Mouse (Mus musculus) urinary bladder, postnatal 14 days (tissue): ENCODE results near the gene Atp6v0a1.
A peak's percentile ranks its signal among the peaks of the same experiment; 100 is the strongest.

Source experiments
- DNase-seq: peaks from one replicate; pipeline ENCODE4 v3.0.0; 2021; ENCODE audit warnings: low spot score

Gene Atp6v0a1

DNA sequence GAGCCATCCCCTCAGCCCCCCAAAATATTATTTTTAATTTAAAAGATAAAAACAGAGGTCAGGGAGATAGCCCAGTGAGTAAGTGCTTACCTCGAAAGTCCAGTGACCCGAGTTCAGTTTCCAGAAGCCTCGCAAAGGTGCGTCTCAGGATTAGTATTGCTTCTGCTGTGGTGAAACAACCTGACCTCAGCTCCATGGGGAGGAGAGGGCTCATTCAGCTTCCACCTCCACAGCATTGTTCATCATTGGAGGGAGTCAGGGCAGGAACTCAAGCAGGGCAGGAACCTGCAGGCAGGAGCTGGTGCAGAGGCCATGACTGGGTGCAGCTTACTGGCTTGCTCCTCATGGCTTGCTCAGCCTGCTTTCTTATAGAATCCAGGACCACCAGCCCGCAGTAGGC, 51.8 kb downstream of the Atp6v0a1 start:
- DNase-seq = no peak

DNA sequence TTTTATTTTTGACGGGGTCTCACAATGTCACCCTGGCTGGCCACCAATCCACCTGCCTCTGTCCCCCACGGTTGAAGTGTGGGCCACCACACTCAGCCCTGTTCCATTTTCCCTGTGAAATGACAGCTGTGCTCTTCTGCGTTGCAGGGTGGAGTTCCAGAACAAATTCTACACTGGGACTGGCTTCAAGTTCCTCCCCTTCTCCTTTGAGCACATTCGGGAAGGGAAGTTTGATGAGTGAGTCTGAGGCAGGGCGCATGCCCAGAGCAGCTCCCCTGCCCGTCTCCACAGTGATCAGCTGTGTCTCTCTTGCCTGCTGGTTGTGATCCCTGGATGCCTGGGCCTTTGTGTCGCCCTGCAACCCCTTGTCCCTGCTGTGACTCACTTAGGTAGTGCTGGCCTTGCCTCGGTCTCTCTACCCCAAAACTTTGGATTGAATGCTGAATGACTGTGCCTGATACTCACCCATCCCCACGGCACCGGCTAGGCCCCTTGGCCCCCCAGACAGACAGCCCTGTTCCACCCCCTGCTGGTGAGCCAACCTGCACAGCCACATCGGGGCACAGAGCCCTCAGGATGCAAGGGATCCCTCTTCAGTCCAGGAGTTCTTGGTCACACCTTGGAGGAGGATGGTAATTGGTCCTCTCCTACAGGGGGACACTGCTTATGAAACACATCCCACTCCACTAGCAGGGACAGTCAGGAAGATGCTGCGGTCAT, 53.1 kb downstream of the Atp6v0a1 start:
- DNase-seq = peak; percentile 64

DNA sequence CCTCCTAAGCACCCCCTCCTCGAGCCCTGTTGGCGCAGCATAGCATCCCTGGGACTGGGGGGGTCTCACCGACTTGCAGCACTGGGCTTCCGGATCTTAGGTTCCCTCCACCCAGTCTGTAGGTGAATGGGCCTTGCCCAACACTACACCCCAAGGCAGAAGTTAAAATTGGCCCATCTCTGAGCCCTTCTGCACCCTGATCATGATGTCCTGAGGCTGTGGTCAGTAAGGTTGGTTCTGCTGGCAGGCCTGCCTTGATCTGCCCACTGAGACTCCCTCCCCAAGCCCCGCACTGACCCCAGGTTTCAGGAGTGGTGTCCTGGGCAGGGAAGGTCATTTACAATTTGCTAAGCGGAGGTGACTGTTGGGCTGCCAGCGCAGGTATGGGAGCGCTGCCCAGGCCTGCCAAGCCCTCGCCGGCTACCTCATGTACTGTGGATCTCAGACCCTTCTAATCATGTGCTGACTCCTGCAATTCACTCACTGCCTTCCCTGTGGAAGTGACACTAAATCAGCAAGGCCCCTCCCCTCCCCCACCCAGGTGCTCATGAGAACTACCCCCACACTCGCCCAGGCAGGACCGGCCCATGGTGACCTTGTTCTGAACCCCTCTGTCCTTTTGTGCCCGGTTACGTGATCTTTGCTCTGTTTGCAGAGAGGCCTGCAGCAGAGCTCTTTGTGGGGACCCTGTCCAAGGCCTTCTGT, 53.9 kb downstream of the Atp6v0a1 start:
- no peak for DNase-seq

DNA sequence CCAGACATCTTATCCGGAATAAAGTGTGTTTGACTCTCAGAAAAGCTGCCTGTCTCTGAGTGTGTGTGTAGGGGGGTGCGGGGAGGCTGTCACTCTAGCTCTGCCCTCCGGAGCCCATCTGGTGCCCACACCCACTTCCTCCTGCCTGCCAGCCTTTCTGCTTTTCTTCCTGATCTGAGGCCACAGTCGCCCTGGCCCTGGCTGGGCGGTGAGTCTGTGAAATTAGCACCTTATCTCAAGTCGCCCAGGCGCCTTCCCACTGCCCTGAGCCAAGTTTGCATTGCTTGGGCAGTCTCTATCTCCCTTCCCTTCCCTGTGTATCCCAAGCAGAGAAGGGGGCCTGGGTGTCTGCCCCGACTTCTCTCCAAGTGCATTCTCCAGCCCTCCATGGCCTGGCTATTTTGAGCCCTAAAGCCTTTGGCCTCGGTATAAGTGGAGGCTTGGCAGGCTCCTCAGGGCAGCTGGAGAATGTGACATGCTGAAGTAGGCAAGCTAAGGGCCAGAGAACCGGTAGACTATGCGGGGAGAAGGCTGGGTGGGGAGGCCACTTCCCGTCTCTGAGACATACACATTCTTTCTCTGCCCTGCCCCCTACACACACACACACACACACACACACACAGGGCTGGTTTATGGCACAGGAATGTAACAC, 54.5 kb downstream of the Atp6v0a1 start:
- peak; percentile 73 for DNase-seq

DNA sequence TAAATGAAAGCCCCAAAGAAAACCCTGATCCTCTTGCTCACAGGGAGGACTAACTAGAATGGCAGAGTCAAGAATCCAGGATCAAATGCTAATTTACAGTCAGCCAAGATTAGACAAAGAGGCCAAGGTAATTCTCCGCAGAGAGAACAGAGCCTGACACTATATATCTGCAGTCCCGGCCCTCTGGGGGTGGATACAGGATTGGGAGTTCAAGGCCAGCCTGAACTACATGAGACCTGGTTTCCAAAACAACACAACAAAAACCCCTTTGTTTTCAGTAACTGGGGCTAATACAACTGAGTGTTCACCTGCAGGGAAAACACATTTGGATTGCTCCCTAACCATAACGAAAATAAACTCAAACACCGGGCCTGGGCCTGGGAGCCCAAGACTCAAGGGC, 55.2 kb downstream of the Atp6v0a1 start:
- no peak for DNase-seq

DNA sequence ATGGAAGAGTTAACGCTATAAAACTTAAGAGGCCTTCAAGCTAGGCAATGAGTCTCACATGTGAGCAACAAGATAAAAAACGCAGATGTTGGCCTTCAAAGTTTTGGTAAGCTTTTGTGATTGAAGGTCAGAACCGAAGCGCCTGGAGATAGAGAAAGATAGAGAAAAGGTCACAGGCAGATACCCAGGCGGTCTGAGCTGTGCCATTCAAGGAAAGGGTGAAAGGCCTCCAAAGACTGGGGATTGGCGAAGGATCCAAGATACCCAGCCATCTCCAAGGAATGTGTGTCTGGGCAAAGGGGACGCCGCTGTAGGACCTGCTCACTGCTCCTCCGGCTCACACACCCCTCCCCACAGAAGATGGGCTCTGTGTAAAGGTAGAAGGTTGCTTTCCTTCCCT, 55.8 kb downstream of the Atp6v0a1 start:
- DNase-seq = no peak

DNA sequence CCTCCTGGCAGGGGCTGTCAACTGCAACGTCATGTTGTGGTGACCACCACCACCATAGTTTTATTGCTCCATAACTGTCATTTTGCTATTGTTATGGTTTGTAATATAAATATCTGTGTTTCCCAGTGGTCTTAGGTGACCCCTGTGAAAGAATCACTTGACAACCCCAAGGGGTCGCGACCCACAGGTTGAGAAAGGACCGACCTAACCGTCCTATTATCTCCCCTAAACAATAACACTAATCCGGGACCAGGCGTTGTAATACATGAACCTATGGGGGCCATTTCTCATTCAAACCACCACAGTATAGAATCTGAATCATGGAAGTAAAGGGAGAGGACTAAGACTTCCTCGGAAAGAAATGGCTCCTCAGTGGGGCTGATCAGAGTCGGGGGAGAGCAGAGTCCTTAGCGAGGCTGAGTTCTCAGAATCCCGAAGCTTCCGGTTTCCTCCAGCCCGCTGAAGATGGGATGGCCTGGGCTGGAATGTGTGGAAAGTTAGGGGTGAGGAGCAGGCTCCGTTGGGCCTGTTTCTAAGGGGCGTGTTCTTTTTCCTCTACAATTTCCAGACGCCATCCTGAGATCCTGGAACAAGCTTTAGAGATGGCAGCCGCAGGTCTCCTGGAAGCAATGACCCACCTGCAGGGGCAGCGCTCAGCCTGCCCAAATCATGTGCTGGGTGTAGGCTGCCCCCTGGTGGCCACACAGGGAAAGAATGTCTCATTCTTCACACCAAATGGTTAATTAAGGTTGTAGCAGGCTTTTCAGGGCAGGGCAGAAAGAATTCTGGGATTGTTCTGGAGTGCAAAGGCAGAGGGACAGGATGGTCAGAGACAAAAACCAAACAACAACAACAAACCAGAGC, 57.5 kb downstream of the Atp6v0a1 start:
- DNase-seq = peak; percentile 86

DNA sequence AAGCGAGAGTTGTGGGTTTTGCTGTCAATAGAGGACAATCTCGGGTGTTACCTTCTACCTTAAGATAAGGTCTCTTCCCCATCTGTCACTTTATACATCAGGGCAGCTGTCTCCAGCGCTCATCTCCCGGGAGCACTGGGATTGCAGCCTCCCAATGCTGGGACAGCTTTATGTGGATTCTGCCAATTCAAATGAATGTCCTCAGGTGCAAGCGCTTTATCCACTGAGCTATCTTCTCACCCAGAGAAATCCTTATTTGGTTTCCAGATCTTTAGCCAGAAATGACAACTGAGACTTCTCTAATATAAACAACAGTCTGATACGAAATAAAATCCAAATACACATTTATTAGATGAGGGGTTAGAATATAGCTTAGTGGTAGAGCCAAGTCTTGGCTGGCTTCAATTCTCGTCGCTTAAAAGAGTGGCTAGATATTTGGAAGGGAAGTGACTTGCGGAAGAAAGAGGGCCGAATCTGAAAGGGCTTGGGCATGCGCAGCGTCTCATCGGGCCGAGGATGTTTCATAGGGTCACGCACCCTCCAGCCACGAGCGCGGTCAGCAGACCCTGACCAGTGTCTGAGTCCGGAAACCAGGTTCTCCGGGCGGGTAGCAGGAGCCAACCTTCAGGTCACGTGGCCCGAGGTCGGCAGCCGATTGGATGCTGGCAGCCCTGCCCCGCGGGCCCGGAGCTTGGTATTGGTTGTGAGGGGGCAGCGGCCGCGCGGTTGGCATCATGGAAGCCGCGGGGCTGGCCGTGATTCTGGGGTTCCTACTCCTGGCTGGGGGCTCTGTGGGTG, 60.3 kb downstream of the Atp6v0a1 start, which contains the start of gene Naglu:
Gene Naglu, plus strand, starts transcription at position 622 of the 798 bp plus-strand sequence.
- DNase-seq = peak; percentile 96

DNA sequence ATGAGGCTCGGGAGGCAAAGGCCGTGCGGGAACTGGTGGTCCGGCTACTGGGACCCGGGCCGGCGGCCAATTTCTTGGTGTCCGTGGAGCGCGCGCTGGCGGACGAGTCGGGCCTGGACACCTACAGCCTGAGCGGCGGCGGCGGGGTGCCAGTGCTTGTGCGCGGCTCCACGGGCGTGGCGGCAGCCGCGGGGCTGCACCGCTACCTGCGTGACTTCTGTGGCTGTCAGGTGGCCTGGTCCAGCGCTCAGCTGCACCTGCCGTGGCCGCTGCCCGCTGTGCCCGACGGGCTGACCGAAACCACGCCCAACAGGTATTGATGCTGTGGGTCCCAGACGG, 60.9 kb downstream of the Atp6v0a1 start:
- no peak for DNase-seq

DNA sequence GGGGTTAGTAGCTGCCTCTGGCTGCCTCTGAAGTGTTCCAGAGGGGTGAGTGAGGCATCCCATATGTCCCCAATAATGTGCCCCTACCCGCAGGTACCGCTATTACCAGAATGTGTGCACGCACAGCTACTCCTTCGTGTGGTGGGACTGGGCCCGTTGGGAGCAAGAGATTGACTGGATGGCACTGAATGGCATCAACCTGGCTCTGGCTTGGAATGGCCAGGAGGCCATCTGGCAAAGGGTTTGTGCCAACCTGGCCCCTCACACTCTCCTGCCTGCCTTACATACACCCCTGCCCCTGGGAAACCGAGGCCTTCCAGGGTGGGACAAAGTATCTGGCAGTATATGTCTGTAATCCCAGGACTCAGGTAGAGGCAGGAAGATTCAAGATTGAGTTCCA, 61.7 kb downstream of the Atp6v0a1 start:
- DNase-seq = no peak

DNA sequence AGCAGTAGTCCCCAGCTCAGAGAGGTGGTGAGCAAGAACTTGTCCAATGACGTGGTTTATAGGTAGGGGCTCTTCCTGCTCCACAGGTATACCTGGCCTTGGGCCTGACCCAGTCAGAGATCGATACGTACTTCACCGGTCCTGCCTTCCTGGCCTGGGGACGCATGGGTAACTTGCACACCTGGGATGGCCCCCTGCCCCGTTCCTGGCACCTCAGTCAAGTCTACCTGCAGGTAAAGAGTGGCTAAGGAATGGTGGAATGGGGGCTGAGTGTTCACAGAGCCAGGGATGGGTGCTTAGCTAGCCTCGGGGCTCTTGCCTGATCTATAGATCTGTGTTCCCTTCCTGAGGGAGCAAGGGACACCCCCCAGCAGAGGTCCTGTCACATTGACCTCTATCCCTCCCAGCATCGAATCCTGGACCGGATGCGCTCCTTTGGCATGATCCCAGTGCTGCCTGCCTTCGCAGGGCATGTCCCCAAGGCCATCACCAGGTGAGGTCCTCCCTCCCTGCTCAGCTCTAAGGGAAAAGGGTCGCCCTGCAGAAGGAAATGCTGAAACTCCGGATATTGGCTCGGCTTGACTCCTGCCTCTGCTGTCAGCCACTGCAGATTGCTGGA, 62.7 kb downstream of the Atp6v0a1 start:
- DNase-seq = no peak

DNA sequence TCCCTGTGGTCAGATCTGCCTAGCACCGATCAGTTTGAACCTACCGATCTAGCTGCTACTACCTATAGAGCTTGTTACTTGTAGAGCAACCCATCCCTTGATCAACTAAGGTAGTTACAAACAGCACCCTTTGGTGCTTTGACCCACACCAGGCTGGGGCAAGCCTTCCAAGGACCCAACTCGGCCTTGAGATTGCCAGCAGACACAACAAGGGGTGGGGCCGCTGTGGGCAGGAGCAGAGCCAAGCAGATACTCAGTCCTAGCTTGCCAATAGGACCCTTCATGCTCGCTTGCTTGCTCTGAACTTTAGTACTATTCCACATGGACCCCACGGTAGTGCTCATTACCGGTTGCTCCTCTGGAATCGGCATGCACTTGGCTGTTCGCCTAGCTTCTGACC, 68.9 kb downstream of the Atp6v0a1 start, which contains the start of gene Hsd17b1:
Gene Hsd17b1, plus strand, starts transcription at position 291 of the 400 bp plus-strand sequence.
- DNase-seq = no peak

DNA sequence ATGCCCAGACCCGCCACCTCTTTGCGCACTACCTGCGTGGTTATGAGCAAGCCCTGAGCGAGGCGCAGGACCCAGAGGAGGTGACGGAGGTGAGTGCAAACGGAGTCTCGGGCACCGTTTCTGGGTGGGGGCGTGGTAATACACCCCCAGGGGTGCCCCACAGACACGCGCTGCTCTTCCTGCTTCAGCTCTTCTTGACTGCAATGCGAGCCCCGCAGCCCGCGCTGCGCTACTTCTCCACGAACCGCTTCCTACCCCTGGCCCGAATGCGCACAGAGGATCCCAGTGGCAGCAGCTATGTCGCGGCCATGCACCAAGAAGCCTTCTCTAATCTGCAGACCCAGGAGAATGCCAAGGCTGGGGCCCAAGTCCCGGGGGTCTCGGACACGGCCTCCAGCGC, 70.5 kb downstream of the Atp6v0a1 start:
- no peak for DNase-seq

DNA sequence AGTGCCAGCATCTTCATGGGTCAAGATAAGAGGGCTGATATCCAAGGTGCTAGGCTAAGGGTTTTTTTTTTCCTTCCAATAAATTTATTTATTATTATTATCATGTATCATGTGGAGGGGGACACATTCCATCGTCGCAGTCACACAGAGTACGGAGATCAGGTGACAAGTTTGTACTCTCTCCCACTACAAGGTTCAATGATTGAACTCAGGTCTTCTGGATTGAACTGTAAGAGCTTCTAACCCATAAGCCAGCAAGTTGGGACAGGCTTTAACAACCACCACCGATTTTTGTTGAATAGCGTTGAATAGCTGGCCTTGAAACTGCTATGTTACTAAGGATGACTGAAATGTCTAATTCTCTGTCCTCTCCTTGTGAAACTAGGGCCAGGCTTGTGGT, 71.2 kb downstream of the Atp6v0a1 start:
- no peak for DNase-seq

DNA sequence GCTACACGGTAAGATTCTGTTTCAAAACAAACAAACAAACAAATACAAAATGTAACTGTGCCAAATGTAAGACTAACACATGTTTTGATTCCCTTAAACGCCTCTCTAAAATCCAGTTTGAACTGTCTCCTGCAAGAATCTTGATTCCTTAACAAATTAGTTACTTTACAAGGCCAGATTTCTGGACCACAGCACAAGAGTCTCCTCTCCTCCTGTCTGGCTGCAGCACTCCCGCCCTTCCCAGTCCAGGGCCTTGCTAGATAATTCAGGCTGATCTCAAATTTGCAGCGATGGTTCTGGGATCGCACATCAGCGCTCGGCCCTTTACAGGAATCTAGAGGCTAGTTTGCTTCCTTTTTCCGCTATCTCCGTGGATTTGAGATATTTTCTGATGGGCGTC, 72.4 kb downstream of the Atp6v0a1 start:
- DNase-seq = no peak

DNA sequence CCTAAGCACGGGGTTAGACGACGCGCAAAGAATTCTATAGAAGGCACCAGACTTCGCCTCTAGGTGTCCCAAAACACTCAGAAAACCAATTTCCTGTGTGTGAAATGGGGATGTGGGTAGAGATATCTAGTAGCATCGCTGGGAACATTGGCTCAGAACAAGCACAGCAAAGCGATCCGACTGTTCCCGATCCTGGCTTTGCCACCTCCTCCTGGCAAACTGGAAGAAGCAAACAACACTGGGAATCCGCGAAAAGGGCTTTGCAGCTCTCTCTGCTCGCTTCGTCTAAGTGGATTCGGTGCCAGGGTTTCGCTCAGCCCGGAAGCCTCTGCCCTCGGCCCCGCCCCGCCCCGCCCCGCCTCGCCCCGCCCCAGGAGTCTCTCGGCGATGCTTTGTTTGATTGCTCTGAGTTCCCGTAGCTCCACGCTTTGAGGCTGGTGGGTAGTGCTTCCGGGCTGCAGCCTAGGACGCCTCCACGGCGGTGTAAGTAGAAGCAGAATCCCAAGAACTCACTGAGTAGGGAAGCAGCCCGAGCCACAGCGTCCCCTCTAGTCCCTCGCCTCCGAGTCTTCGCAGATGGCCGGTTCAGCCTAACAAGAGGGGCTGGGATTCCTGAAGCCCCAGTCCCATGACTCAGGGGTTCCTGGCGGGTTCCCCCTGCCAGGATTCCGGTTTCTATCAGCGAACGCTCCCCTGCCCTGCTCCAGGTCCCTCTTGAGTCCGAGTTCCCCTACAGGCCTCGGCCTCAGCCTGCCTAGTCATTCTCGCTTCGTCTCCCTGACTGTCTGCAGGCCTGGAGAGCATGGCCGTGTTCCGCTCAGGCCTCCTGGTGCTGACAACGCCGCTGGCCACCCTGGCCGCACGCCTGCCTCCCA, 73.2 kb downstream of the Atp6v0a1 start, which contains the start of gene Coasy:
Gene Coasy, plus strand, starts transcription at position 358 of the 875 bp plus-strand sequence.
- DNase-seq = peak; percentile 84

DNA sequence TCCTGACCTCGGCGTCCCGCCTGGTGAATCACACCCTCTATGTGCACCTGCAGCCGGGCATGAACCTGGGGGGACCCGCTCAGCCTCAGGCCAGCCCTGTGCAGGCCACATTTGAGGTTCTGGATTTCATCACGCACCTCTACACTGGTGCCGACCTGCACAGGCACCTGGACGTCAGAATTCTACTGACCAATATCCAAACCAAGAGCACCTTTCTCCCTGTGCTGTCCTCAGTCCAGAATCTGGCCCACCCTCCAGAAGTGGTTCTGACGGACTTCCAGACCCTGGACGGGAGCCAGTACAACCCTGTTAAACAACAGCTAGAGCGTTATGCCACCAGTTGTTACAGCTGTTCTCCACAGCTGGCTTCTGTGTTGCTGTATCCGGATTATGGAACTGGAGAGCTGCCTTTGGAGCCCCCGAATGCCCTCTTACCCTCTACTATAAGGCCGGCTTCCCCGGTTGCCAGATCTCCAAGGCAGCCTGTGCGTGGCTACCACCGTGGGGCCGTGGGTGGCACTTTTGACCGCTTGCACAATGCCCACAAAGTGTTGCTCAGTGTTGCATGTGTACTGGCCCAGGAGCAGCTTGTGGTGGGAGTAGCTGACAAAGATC, 73.9 kb downstream of the Atp6v0a1 start:
- no peak for DNase-seq

DNA sequence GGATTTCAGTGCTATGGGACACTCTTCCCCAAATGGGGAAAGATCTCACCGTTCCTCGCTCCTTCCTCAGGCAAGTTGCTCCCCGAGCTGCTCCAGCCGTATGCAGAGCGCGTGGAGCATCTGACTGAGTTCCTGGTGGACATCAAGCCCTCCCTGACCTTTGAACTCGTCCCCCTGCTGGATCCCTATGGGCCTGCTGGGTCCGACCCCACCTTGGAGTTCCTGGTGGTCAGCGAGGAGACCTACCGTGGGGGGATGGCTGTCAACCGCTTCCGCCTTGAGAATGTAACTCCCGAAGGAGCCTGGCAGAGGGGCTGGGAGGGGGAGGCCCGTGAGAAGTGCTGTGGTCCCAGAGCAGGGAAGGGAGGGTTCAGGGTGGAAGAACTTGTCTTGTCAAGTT, 75.0 kb downstream of the Atp6v0a1 start:
- DNase-seq = no peak

DNA sequence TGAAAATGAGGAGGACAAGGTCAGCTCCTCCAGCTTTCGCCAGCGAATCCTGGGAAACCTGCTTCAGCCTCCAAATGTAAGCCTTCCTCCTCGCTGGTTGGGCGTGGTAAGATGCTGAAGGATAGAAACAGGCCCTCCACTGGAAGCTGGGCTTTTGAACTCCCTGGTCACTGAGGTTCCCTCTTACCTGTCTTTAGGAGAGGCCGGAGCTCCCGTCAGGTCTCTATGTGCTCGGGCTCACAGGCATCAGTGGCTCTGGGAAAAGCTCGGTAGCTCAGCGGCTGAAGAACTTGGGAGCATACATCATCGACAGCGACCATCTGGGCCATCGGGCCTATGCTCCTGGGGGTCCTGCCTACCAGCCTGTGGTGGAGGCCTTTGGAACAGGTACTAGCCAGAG, 75.6 kb downstream of the Atp6v0a1 start:
- DNase-seq = no peak
